Mouse (Mus musculus) liver, adult 2 months (tissue): ENCODE results near the gene Zbtb20. TPM values are rescaled to one million over a fixed set of nuclear protein-coding genes. Genes with fewer than 3 reads are reported as not detected.

Experiments used
- DNase-seq: peaks from one replicate; pipeline ENCODE4 v3.0.0-alpha.2; 2011; ENCODE audit warnings: low read depth, low spot score; ENCODE audit errors: extremely low read depth
- H3K27ac ChIP-seq: fragments of 200-500 bp; replicated peaks from 2 replicates; pipeline ENCODE4 v1.5.1; 2012; ENCODE audit warnings: low read depth, mild to moderate bottlenecking, control low read depth, inconsistent platforms, low read length; ENCODE audit not compliant: insufficient read depth
- H3K27me3 ChIP-seq: fragments of 200-500 bp; 2 replicates; pipeline ENCODE4 v1.6.1; 2012; ENCODE audit warnings: mild to moderate bottlenecking, moderate library complexity, low read length, inconsistent platforms; ENCODE audit not compliant: control insufficient read depth, insufficient read depth
- H3K36me3 ChIP-seq: fragments of 200-500 bp; 2 replicates; pipeline ENCODE4 v1.6.1; 2012; ENCODE audit warnings: low read length, inconsistent platforms; ENCODE audit not compliant: control insufficient read depth, insufficient read depth
- H3K4me1 ChIP-seq: fragments of 200-500 bp; 2 replicates; pipeline ENCODE4 v1.6.1; 2011; ENCODE audit warnings: low read length; ENCODE audit not compliant: control insufficient read depth, insufficient read depth
- H3K4me3 ChIP-seq: fragments of 200-500 bp; 2 replicates; pipeline ENCODE4 v1.5.1; 2011; ENCODE audit warnings: low read depth, mild to moderate bottlenecking, control low read depth, low read length, moderate library complexity; ENCODE audit not compliant: insufficient read depth
- H3K79me2 ChIP-seq: fragments of 200-500 bp; 2 replicates; pipeline ENCODE4 v1.6.1; 2012; ENCODE audit warnings: inconsistent platforms, mild to moderate bottlenecking, low read length, moderate library complexity; ENCODE audit not compliant: control insufficient read depth, insufficient read depth
- H3K9ac ChIP-seq: fragments of 200-500 bp; 2 replicates; pipeline ENCODE4 v1.6.1; 2012; ENCODE audit warnings: low read depth, mild to moderate bottlenecking, control low read depth, inconsistent platforms, low read length
- CTCF ChIP-seq: fragments of 200-500 bp; IDR thresholded peaks from 2 replicates; pipeline ENCODE4 v1.5.1; 2011; ENCODE audit warnings: low read depth, low read length, control low read depth
- POLR2A ChIP-seq: fragments of 200-500 bp; IDR thresholded peaks from 2 replicates; pipeline ENCODE4 v1.6.1; 2011; ENCODE audit warnings: low read length, control low read depth; ENCODE audit not compliant: insufficient read depth; ENCODE audit errors: extremely low read depth
- WGBS: fragments of 180-500 bp; shearing (Covaris S2); methylation state at CpG from one replicate; pipeline ENCODE4 v1.1.7; 2018; 5-methylcytosine and 5-hydroxymethylcytosine counted together
- polyA plus RNA-seq: library from polyadenylated mRNA; depleted of rRNA; stranded (reverse); fragments of >200 nt; gene quantifications from 2 replicates; pipeline ENCODE4 v1.2.3, GENCODE M21; 2012
- total RNA-seq: library from RNA; depleted of rRNA; stranded (reverse); fragments of >200 nt; gene quantifications from 2 replicates; pipeline ENCODE4 v1.2.3, GENCODE M21; 2014

Gene Zbtb20
- total and polyA plus RNA-seq, 2 experiments = 17.8 to 52.6 TPM

GRCm38 (mm10) chr16:43482738-43483137 is 607.1 kb downstream of the Zbtb20 start:
- WGBS = 92% methylated on average over 2 of the region's 2 CpGs
- Histone ChIP-seq H3K27ac (no peak overlapping the region), H3K27me3 (no peaks in the 10 kb centered on the region), H3K9ac (no peak overlapping the region), H3K4me1 (no peaks in the 10 kb centered on the region; the same call in 1 of the 2 replicates), H3K79me2 (peaks cover 12% of the 10 kb centered on the region; the same call in 1 of the 2 replicates), H3K4me3 (no peak overlapping the region), H3K36me3 (peaks cover 3% of the 10 kb centered on the region; the same call in 1 of the 2 replicates)
- TF ChIP-seq POLR2A (no peak), CTCF (no peak)
- no peak for DNase-seq

GRCm38 (mm10) chr16:43484400-43484799 is 608.7 kb downstream of the Zbtb20 start:
- WGBS = 94% methylated on average over 4 of the region's 4 CpGs
- no peaks in the 10 kb centered on the region; the same call in 1 of the 2 replicates for H3K4me1 ChIP-seq
- no peak for DNase-seq
- peaks cover under 1% of the 10 kb centered on the region; the same call in 1 of the 2 replicates for H3K36me3 ChIP-seq
- no peaks in the 10 kb centered on the region for H3K27me3 ChIP-seq
- H3K9ac ChIP-seq = no peak overlapping the region
- no peak overlapping the region for H3K4me3 ChIP-seq
- no peak for TF ChIP-seq CTCF
- TF ChIP-seq POLR2A = no peak
- peaks cover 12% of the 10 kb centered on the region; the same call in 1 of the 2 replicates for H3K79me2 ChIP-seq
- no peak overlapping the region for H3K27ac ChIP-seq

DNA sequence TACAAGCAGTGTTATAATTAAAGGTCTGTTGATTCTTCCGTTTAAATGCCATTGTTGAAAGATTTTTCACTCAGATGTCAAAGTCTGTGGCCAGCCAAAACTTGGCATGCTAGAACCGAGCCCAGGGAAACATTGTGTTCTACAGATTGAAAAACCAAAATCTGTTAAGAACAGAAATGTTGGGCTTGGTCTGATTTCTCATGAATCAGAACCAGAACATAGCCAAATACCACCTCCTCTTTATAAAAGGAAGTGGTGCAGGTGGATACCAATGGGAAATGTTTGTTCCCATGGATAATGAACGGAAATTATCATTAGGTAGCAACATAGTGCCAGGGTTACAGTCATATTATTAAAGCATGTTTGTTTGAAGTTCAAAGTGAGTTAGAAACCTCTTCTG is 613.7 kb downstream of the Zbtb20 start:
- TF ChIP-seq CTCF (no peak), POLR2A (no peak)
- Histone ChIP-seq H3K27ac (no peak overlapping the region), H3K36me3 (peaks cover 2% of the 10 kb centered on the region; the same call in 1 of the 2 replicates), H3K4me1 (no peaks in the 10 kb centered on the region), H3K9ac (no peak overlapping the region), H3K4me3 (no peak overlapping the region), H3K79me2 (peaks cover 9% of the 10 kb centered on the region; the same call in 1 of the 2 replicates), H3K27me3 (no peaks in the 10 kb centered on the region)
- 85% methylated on average over 3 of the region's 3 CpGs for WGBS
- DNase-seq = no peak

DNA sequence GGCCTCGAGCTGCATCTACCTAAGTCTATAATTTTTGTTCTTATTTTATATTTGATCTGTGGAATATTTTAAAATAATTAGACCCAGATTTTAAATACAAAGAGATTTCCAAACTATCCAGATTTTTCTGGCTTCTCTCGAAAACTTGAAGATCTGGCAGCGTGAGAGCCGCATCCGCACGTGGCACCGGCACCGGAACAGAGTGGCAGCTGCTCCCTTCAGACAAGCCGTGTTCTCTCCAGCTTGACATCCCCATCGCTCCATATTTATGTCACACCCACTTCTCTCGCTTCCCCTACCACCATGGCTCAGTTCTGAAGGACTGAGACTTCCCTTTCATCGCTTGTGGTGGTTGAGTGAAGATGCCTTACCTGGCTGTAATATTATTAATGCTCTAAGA is 614.3 kb downstream of the Zbtb20 start:
- TF ChIP-seq POLR2A (no peak), CTCF (no peak)
- Histone ChIP-seq H3K9ac (no peak overlapping the region), H3K36me3 (peaks cover 2% of the 10 kb centered on the region; the same call in 1 of the 2 replicates), H3K4me1 (no peaks in the 10 kb centered on the region), H3K79me2 (peaks cover 9% of the 10 kb centered on the region; the same call in 1 of the 2 replicates), H3K27ac (no peak overlapping the region), H3K4me3 (no peak overlapping the region), H3K27me3 (no peaks in the 10 kb centered on the region)
- WGBS = 97% methylated on average over 12 of the region's 12 CpGs
- DNase-seq = no peak

- DNase-seq = no peak
- Histone ChIP-seq H3K27me3 (no peaks in the 10 kb centered on the region), H3K4me3 (no peak overlapping the region), H3K9ac (no peak overlapping the region), H3K27ac (no peak overlapping the region), H3K36me3 (peaks cover 2% of the 10 kb centered on the region; the same call in 1 of the 2 replicates), H3K4me1 (peaks cover 3% of the 10 kb centered on the region; the same call in 1 of the 2 replicates), H3K79me2 (peaks cover 18% of the 10 kb centered on the region; the same call in 1 of the 2 replicates)
- TF ChIP-seq POLR2A (no peak), CTCF (no peak)
- WGBS = 85% methylated on average over 1 of the region's 1 CpGs
Measured at GRCm38 (mm10) chr16:43492863-43493262, 617.2 kb downstream of the Zbtb20 start.
